Mouse (Mus musculus): ENCODE results near the gene Cers5.

DNA sequence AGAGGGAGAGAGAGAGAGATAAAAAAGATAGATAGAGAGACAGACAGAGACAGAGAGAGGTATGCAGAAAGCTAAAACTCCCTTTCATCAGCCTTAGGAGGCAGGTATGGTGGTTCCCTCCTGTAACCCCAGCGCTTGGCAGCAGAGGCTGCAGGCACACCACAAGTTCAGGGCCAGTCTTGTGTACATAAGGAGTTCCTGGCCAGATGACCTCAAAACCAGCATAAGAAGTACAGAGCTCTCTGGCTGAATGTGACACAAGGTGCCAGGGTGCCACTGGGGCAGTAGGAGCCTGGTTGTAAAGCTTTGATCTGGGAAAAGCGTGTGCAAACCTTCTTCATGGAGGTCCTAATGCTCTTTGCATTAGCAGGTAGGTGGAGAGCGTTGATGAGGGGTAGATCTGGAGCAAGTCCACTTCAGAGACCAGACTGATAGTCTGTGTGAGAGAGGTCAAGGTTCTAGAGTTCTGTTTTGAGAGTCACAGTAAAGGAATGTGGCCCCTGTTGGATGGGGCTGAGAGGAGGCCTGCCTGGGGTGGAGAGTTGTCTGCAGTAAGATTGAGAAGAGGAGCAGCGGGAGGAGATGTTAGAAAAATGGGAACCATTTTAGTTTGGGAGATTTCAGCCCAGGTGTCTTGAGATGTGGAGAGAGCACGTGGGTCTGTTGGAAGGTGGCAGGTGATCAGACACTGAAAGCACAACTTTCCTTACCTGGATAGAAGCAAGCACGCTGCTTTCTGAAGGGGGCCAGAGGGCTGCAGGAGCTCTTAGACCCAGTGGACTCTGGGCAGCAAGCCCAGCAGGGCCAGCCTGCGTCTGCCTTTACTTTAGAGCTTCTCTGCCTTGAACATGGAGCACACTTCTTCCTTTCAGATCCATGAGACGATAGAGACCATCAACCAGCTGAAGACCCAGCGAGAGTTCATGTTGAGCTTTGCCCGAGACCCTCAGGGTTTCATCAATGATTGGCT is 62.2 kb downstream of the Cers5 start:
- TF ChIP-seq CTCF (IDR thresholded peaks at IDR 0.05), result no peak
- no peak for TF ChIP-seq POLR2A (IDR thresholded peaks at IDR 0.05; ENCODE audit: insufficient read depth, low read depth, low read length)

Data from heart, adult 2 months (tissue).